Mouse (Mus musculus) ES-E14 (cell line): Measurements from ENCODE around the gene Hk1. TPM values are rescaled to one million over a fixed set of nuclear protein-coding genes. Genes with fewer than 3 reads are reported as not detected.

ENCODE experiments used
- DNase-seq: peaks from one replicate; pipeline ENCODE4 v3.0.0-alpha.2; 2013; ENCODE audit warnings: low read depth, low spot score
- H3K27ac ChIP-seq: 2 replicates; pipeline ENCODE4 v1.5.1; 2012; ENCODE audit warnings: low read depth, mild to moderate bottlenecking, low read length, moderate library complexity, mixed read lengths; ENCODE audit not compliant: poor library complexity, insufficient read depth, severe bottlenecking
- H3K36me3 ChIP-seq: 2 replicates; pipeline ENCODE4 v1.6.1; 2012; ENCODE audit warnings: mild to moderate bottlenecking, low read length, moderate library complexity, mixed read lengths; ENCODE audit not compliant: control insufficient read depth, poor library complexity, insufficient read depth, severe bottlenecking
- H3K4me1 ChIP-seq, 2 experiments: fragments of 150-350 bp in 1 of 2; sonication (generic) in 1 of 2; 2 replicates each; pipeline ENCODE4 v1.6.1; 2012; ENCODE audit warnings: low read length in 2 of 2, mild to moderate bottlenecking in 1 of 2, mixed read lengths in 1 of 2; ENCODE audit not compliant: control insufficient read depth in 2 of 2, insufficient read depth in 2 of 2, poor library complexity in 1 of 2
- H3K4me3 ChIP-seq, 2 experiments: fragments of 150-350 bp in 1 of 2; sonication (generic) in 1 of 2; 2 replicates each; pipeline ENCODE4 v1.5.1; 2012; ENCODE audit warnings: low read length in 2 of 2, low read depth in 1 of 2, mild to moderate bottlenecking in 1 of 2, mixed read lengths in 1 of 2; ENCODE audit not compliant: insufficient read depth in 1 of 2, poor library complexity in 1 of 2, severe bottlenecking in 1 of 2
- H3K9ac ChIP-seq: 2 replicates; pipeline ENCODE4 v1.6.1; 2012; ENCODE audit warnings: low read depth, mild to moderate bottlenecking, low read length, mixed read lengths; ENCODE audit not compliant: poor library complexity, insufficient read depth, severe bottlenecking
- H3K9me3 ChIP-seq: fragments of 150-350 bp; sonication (generic); 2 replicates; pipeline ENCODE4 v1.6.1; 2012; ENCODE audit warnings: low read depth, mild to moderate bottlenecking, low read length; ENCODE audit not compliant: control insufficient read depth, insufficient read depth
- CHD2 ChIP-seq: IDR thresholded peaks from 2 replicates; pipeline ENCODE4 v1.6.1; 2014; ENCODE audit warnings: mild to moderate bottlenecking, low read depth, low read length, inconsistent platforms
- HCFC1 ChIP-seq: IDR thresholded peaks from 2 replicates; pipeline ENCODE4 v1.6.1; 2012; ENCODE audit warnings: low read length, inconsistent platforms, borderline replicate concordance; ENCODE audit not compliant: insufficient read depth
- MAFK ChIP-seq: IDR thresholded peaks from 2 replicates; pipeline ENCODE4 v1.6.1; 2014; ENCODE audit warnings: mild to moderate bottlenecking, low read depth, low read length, inconsistent platforms; ENCODE audit not compliant: insufficient read depth
- ZC3H11A ChIP-seq: IDR thresholded peaks from 2 replicates; pipeline ENCODE4 v1.6.1; 2012; ENCODE audit warnings: low read depth, mild to moderate bottlenecking, inconsistent platforms, low read length, borderline replicate concordance
- ZNF384 ChIP-seq: IDR thresholded peaks from 2 replicates; pipeline ENCODE4 v1.6.1; 2012; ENCODE audit warnings: low read depth, low read length, inconsistent platforms
- in situ Hi-C, 2 experiments: fragments of 600-800 bp; cut with MboI; formaldehyde crosslinking; loops; one replicate each; pipeline ENCODE4 v1.15.1; 2025; ENCODE audit warnings: low sequenced_read_pairs in 2 of 2, inconsistent platforms in 1 of 2; ENCODE audit not compliant: unreplicated experiment in 2 of 2
- total RNA-seq: library from RNA; depleted of rRNA; stranded (reverse); fragments of 300-350 nt; gene quantifications from 2 replicates; pipeline ENCODE4 v1.2.3, GENCODE M21; 2012

Gene Hk1
- total RNA-seq, 1 experiment, result 18.8 TPM

DNA sequence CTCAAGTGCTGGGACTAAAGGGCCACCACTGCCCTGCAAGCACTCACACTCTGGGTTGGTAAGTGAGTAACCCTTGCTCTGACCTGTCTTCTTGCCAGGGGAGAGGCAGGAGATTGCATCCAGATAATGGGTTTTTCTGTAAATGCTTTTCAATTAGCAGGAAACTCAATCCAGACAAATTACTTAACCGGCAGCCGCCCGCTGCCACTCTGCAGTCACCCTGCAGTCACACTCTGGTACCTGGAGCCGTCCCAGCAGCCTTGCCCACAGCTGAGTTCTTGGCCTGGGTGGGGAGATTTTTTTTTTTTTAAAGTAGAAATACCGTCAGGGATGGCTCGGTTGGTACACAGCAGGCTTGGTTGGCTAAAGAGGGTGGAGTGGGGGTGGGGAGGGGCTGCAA is 151.6 kb downstream of the Hk1 start:
- TF ChIP-seq CHD2, result no peak
- TF ChIP-seq ZNF384, result no peak
- TF ChIP-seq ZC3H11A, result no peak
- no peak for TF ChIP-seq HCFC1
- no peak for TF ChIP-seq MAFK

DNA sequence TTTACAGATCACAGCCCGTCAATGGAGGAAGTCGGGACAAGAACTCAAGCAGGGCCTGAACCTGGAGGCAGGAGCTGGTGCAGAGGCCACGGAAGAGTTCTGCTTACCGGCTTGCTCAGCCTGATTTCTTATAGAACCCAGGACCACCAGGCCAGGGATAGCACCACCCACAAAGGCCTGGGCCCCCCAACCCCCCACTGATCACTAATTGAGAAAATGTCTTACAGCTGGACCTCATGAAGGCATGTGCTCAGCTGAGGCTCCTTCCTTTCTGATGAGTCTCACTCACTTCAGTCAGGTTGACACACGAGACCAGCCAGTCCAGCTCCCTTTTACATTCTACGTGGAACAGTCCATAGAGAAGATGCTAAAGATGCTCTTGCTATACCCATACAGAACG is 153.9 kb downstream of the Hk1 start:
- TF ChIP-seq ZNF384, result no peak
- TF ChIP-seq ZC3H11A, result no peak
- no peak for TF ChIP-seq MAFK
- TF ChIP-seq CHD2, result no peak
- no peak for TF ChIP-seq HCFC1
- in situ Hi-C loops, result no loop called here
- DNase-seq, result no peak

More for the DNA sequence above, 151.6 kb downstream of the Hk1 start:
- in situ Hi-C loops, result no loop called here
- Histone ChIP-seq H3K36me3 (no peaks in the 10 kb centered on the region), H3K27ac (no peak overlapping the region), H3K9me3 (no peaks in the 10 kb centered on the region), H3K4me3 (no peak overlapping the region), H3K9ac (no peak overlapping the region), H3K4me1 (peaks cover 5 to 9% of the 10 kb centered on the region in 2 experiments; a peak in 3 of 4 replicates)
- no peak for DNase-seq

DNA sequence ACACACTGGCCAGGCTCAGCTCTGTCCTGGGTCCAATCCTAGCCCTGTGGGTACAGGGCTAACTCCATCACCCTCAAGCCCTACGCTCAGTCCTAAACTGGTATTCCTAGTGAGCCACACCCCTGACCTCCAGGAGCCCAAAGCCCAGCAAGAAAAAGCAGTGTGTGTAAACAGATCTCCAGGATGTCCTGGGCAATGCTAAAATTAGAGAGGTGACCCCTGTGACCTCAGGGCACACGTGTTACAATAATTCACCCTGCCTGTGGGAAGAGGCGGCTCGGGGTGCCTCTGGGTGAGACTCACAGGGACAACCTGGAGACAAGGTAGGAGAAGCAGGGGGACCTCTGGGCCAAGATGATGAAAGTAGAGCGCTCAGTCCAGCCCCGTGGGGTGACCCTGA is 155.5 kb downstream of the Hk1 start:
- H3K4me1 ChIP-seq, result peaks cover 0 to 4% of the 10 kb centered on the region in 2 experiments; a peak in 1 of 4 replicates
- no peak overlapping the region for H3K4me3 ChIP-seq
- no peak for DNase-seq
- H3K36me3 ChIP-seq, result no peaks in the 10 kb centered on the region
- no peak overlapping the region for H3K9ac ChIP-seq
- H3K27ac ChIP-seq, result no peak overlapping the region
- TF ChIP-seq ZNF384 (no peak), ZC3H11A (no peak), HCFC1 (no peak), MAFK (no peak), CHD2 (no peak)
- no peaks in the 10 kb centered on the region for H3K9me3 ChIP-seq
- in situ Hi-C loops, result no loop called here

More for the DNA sequence above, 153.9 kb downstream of the Hk1 start:
- H3K9me3 ChIP-seq, result no peaks in the 10 kb centered on the region
- no peak overlapping the region for H3K9ac ChIP-seq
- H3K36me3 ChIP-seq, result no peaks in the 10 kb centered on the region
- H3K27ac ChIP-seq, result no peak overlapping the region
- peaks cover 0 to 4% of the 10 kb centered on the region in 2 experiments; a peak in 1 of 4 replicates for H3K4me1 ChIP-seq
- H3K4me3 ChIP-seq, result no peak overlapping the region

DNA sequence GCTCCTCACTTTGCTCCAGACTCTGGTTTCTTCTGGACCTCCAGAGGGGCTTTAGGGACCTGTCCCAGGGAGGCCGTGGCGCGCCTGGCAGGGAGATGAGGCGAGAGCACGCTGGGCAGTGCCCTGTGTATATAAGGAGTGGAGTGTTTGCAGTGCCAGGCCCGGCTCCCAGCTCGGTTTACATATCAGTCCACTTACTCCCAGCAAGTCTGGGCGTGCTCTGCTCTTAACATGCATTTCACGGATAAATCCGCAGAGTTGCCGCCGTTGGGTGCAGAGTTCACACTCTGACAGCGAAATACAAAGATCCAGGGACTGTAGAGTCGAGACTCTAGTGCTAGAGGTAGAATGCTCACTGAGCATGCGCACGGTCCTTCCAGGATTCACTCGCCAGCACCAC is 156.9 kb downstream of the Hk1 start:
- in situ Hi-C loops, result no loop called here
- H3K9ac ChIP-seq, result no peak overlapping the region
- TF ChIP-seq MAFK, result no peak
- no peak for TF ChIP-seq ZC3H11A
- no peaks in the 10 kb centered on the region for H3K36me3 ChIP-seq
- H3K4me1 ChIP-seq, result peaks cover 7 to 11% of the 10 kb centered on the region in 2 experiments; a peak in 2 of 4 replicates
- H3K27ac ChIP-seq, result no peak overlapping the region
- H3K9me3 ChIP-seq, result no peaks in the 10 kb centered on the region
- no peak overlapping the region for H3K4me3 ChIP-seq
- no peak for DNase-seq

DNA sequence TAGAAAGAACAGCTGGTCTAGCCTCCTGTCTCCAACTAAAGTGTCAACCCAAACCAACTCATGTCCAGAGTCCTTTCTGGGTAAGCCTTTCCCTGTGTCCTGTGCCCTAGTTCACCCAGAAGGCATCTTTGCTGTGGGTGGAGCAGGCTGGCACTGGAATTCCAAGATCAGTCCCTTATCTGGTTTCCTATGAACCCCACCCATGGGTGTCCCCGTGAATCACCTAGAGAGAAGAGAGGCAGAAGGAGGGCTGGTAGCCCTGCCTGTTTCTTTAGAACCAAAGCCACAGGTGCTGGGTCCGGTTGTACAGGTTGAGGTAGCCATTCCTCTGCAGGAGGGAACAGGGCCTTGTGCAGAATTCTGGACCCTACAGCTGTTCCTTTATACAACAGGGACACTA is 158.1 kb downstream of the Hk1 start:
- no peaks in the 10 kb centered on the region for H3K9me3 ChIP-seq
- DNase-seq, result no peak
- in situ Hi-C loops, result no loop called here
- no peak overlapping the region for H3K4me3 ChIP-seq
- H3K36me3 ChIP-seq, result no peaks in the 10 kb centered on the region
- H3K9ac ChIP-seq, result no peak overlapping the region
- TF ChIP-seq MAFK, result no peak
- TF ChIP-seq HCFC1, result no peak
- no peak for TF ChIP-seq ZC3H11A
- no peak for TF ChIP-seq ZNF384
- no peak for TF ChIP-seq CHD2
- H3K4me1 ChIP-seq, result peaks cover 7 to 15% of the 10 kb centered on the region in 2 experiments; a peak in 2 of 4 replicates
- H3K27ac ChIP-seq, result no peak overlapping the region
